Mouse (Mus musculus): ENCODE results near the gene Nup35. TPM values are rescaled to one million over a fixed set of nuclear protein-coding genes. Genes with fewer than 3 reads are reported as not detected.

Gene Nup35
- 16.0 TPM for polyA plus RNA-seq (2014; fragmentation: Illumina TruSeq; extraction: RNeasy Lipid Tissue Mini Kit (QIAGEN cat#74804); ENCODE audit: low read depth, low replicate concordance)

GRCm38 (mm10) chr2:80616854-80617737 lies at the start of gene Nup35, which contains the start of gene Dusp19:
Nup35 (plus strand) TSS chr2:80617236.
Dusp19 (plus strand) TSS chr2:80617045.

GRCm38 (mm10) chr2:80581043-80581711 lies 35.9 kb upstream of the Nup35 start, which contains the start of gene Nckap1:
Nckap1 (minus strand) TSS chr2:80581380.

Other genes starting within 250 kb of the Nup35 start
- 0.77 TPM for gene Frzb, start 169.6 kb upstream of the Nup35 start, polyA plus RNA-seq (2014; fragmentation: Illumina TruSeq; extraction: RNeasy Lipid Tissue Mini Kit (QIAGEN cat#74804); ENCODE audit: low read depth, low replicate concordance)
- gene Nckap1, start 35.9 kb upstream of the Nup35 start, polyA plus RNA-seq (2014; fragmentation: Illumina TruSeq; extraction: RNeasy Lipid Tissue Mini Kit (QIAGEN cat#74804); ENCODE audit: low read depth, low replicate concordance), result 96.1 TPM
- gene Dusp19, start 191 bp upstream of the Nup35 start, polyA plus RNA-seq (2014; fragmentation: Illumina TruSeq; extraction: RNeasy Lipid Tissue Mini Kit (QIAGEN cat#74804); ENCODE audit: low read depth, low replicate concordance), result 15.3 TPM

All from adipose tissue, adult 10 weeks (tissue).